Mouse (Mus musculus) heart, embryonic 14.5 days (tissue): Measurements from ENCODE around the gene Smarcd1. TPM values are rescaled to one million over a fixed set of nuclear protein-coding genes. Genes with fewer than 3 reads are reported as not detected.

Source experiments
- ATAC-seq: fragments of 200-750 bp; cut with Nextera tagmentation; 2 replicates; pipeline ENCODE4 v1.8.0; 2017; ENCODE audit warnings: low read depth, moderate TSS enrichment; ENCODE audit not compliant: insufficient number of reproducible peaks, insufficient read depth, low FRiP score
- H3K27ac ChIP-seq, 2 experiments: fragments of 200-500 bp in 1 of 2; fragments of 300-500 bp in 1 of 2; sonication (generic) in 1 of 2; replicated peaks in 1 of 2; 2 replicates each; pipeline ENCODE4 v1.5.1; 2012 to 2014; ENCODE audit warnings: low read depth in 2 of 2, low read length in 2 of 2, control low read depth in 1 of 2, mild to moderate bottlenecking in 1 of 2, mixed read lengths in 1 of 2; ENCODE audit not compliant: control insufficient read depth in 1 of 2, insufficient read depth in 1 of 2
- H3K27me3 ChIP-seq: fragments of 300-500 bp; sonication (generic); 2 replicates; pipeline ENCODE4 v1.6.1; 2014; ENCODE audit warnings: mild to moderate bottlenecking, low read length, control low read depth; ENCODE audit not compliant: control insufficient read depth, insufficient read depth
- H3K36me3 ChIP-seq: fragments of 300-500 bp; sonication (generic); 2 replicates; pipeline ENCODE4 v1.6.1; 2014; ENCODE audit warnings: mild to moderate bottlenecking, control low read depth, low read length, mixed read lengths; ENCODE audit not compliant: control insufficient read depth, insufficient read depth
- H3K4me1 ChIP-seq, 2 experiments: fragments of 200-500 bp in 1 of 2; fragments of 300-500 bp in 1 of 2; sonication (generic) in 1 of 2; 2 replicates each; pipeline ENCODE4 v1.6.1; 2012 to 2014; ENCODE audit warnings: low read length in 2 of 2, control low read depth in 1 of 2, mixed read lengths in 1 of 2; ENCODE audit not compliant: control insufficient read depth in 2 of 2, insufficient read depth in 2 of 2
- H3K4me2 ChIP-seq: fragments of 300-500 bp; sonication (generic); 2 replicates; pipeline ENCODE4 v1.6.1; 2014; ENCODE audit warnings: mild to moderate bottlenecking, low read length
- H3K4me3 ChIP-seq, 2 experiments: fragments of 200-500 bp in 1 of 2; fragments of 300-500 bp in 1 of 2; sonication (generic) in 1 of 2; 2 replicates each; pipeline ENCODE4 v1.5.1; 2012 to 2014; ENCODE audit warnings: low read length in 2 of 2, mild to moderate bottlenecking in 2 of 2, control low read depth in 1 of 2, low read depth in 1 of 2, moderate library complexity in 1 of 2; ENCODE audit not compliant: control insufficient read depth in 1 of 2, insufficient read depth in 1 of 2
- H3K9ac ChIP-seq: fragments of 300-500 bp; sonication (generic); 2 replicates; pipeline ENCODE4 v1.6.1; 2014; ENCODE audit warnings: mild to moderate bottlenecking, low read length
- H3K9me3 ChIP-seq: fragments of 300-500 bp; sonication (generic); 2 replicates; pipeline ENCODE4 v1.6.1; 2016; ENCODE audit warnings: low read length, control low read depth; ENCODE audit not compliant: control insufficient read depth
- WGBS: fragments of 180-500 bp; shearing (Covaris S2); extraction: QIAGEN DNeasy Blood & Tissue Kit; methylation state at CpG from one replicate; pipeline ENCODE4 v1.1.7; 2014; 5-methylcytosine and 5-hydroxymethylcytosine counted together
- polyA plus RNA-seq: library from polyadenylated mRNA; unstranded; fragments of >200 nt; fragmentation: Nextera tagmentation; extraction: Ambion mirVana; gene quantifications from 2 replicates; pipeline ENCODE4 v1.2.1, GENCODE M21; 2014

Smarcd1 gene
- polyA plus RNA-seq, 1 experiment from 2014 or later: 24.7 TPM

GRCm38 (mm10) chr15:99670964-99671670 lies 30.8 kb upstream of the Smarcd1 start:
- H3K4me1 ChIP-seq: peaks cover 3 to 4% of the 10 kb centered on the region in 2 experiments; a peak in 2 of 4 replicates
- ATAC-seq: no peak
- H3K4me2 ChIP-seq: peak overlapping the region; percentile 95
- peak overlapping the region; percentile 41 to 55 for H3K4me3 ChIP-seq
- H3K9me3 ChIP-seq: 0 out of 2 replicates have a peak, but pooled peaks cover 3% of the 10 kb centered on the region
- 11% methylated on average over 11 of the region's 17 CpGs for WGBS
- no peak overlapping the region for H3K27ac ChIP-seq
- peaks cover 74% of the 10 kb centered on the region for H3K27me3 ChIP-seq
- H3K9ac ChIP-seq: peak overlapping the region; percentile 65
- H3K36me3 ChIP-seq: no peaks in the 10 kb centered on the region

- Histone ChIP-seq H3K4me3 (no peak overlapping the region), H3K9ac (no peak overlapping the region), H3K36me3 (no peaks in the 10 kb centered on the region), H3K4me1 (peaks cover 3 to 4% of the 10 kb centered on the region in 2 experiments; a peak in 2 of 4 replicates), H3K4me2 (no peak overlapping the region), H3K9me3 (0 out of 2 replicates have a peak, but pooled peaks cover 3% of the 10 kb centered on the region), H3K27me3 (peaks cover 68% of the 10 kb centered on the region), H3K27ac (no peak overlapping the region)
- ATAC-seq: no peak
- WGBS: 65% methylated on average over 14 of the region's 14 CpGs
Measured at GRCm38 (mm10) chr15:99671783-99672182, 30.1 kb upstream of the Smarcd1 start.

GRCm38 (mm10) chr15:99674866-99675265 lies 27.1 kb upstream of the Smarcd1 start:
- WGBS: 58% methylated on average over 3 of the region's 3 CpGs
- no peak overlapping the region for H3K4me3 ChIP-seq
- H3K4me1 ChIP-seq: peaks cover 0 to 2% of the 10 kb centered on the region in 2 experiments; a peak in 1 of 4 replicates
- no peaks in the 10 kb centered on the region for H3K9me3 ChIP-seq
- H3K36me3 ChIP-seq: no peaks in the 10 kb centered on the region
- H3K27ac ChIP-seq: no peak overlapping the region
- ATAC-seq: no peak
- H3K9ac ChIP-seq: no peak overlapping the region
- H3K27me3 ChIP-seq: peaks cover 58% of the 10 kb centered on the region
- no peak overlapping the region for H3K4me2 ChIP-seq

GRCm38 (mm10) chr15:99677089-99677488 lies 24.8 kb upstream of the Smarcd1 start:
- Histone ChIP-seq H3K36me3 (no peaks in the 10 kb centered on the region), H3K27me3 (peaks cover 43% of the 10 kb centered on the region), H3K9ac (no peak overlapping the region), H3K4me1 (peaks cover 0 to 2% of the 10 kb centered on the region in 2 experiments; a peak in 1 of 4 replicates), H3K4me2 (no peak overlapping the region), H3K4me3 (no peak overlapping the region), H3K27ac (no peak overlapping the region), H3K9me3 (no peaks in the 10 kb centered on the region)
- WGBS: 32% methylated on average over 8 of the region's 8 CpGs
- no peak for ATAC-seq

GRCm38 (mm10) chr15:99678063-99678800 lies 23.7 kb upstream of the Smarcd1 start:
- 12% methylated on average over 13 of the region's 13 CpGs for WGBS
- no peak overlapping the region for H3K4me2 ChIP-seq
- peaks cover 0 to 2% of the 10 kb centered on the region in 2 experiments; a peak in 1 of 4 replicates for H3K4me1 ChIP-seq
- ATAC-seq: no peak
- H3K4me3 ChIP-seq: no peak overlapping the region
- H3K27ac ChIP-seq: no peak overlapping the region
- no peaks in the 10 kb centered on the region for H3K36me3 ChIP-seq
- peaks cover 31% of the 10 kb centered on the region for H3K27me3 ChIP-seq
- no peak overlapping the region for H3K9ac ChIP-seq
- H3K9me3 ChIP-seq: no peaks in the 10 kb centered on the region

- 43% methylated on average over 7 of the region's 7 CpGs for WGBS
- no peak overlapping the region for H3K27ac ChIP-seq
Measured at GRCm38 (mm10) chr15:99679008-99679407, 22.9 kb upstream of the Smarcd1 start.

GRCm38 (mm10) chr15:99682880-99683279 lies 19.0 kb upstream of the Smarcd1 start:
- no peaks in the 10 kb centered on the region for H3K36me3 ChIP-seq
- WGBS: 88% methylated on average over 7 of the region's 7 CpGs
- no peak overlapping the region for H3K27ac ChIP-seq
- H3K9me3 ChIP-seq: no peaks in the 10 kb centered on the region
- H3K4me1 ChIP-seq: peaks cover 0 to 2% of the 10 kb centered on the region in 2 experiments; a peak in 1 of 4 replicates
- H3K27me3 ChIP-seq: peaks cover 7% of the 10 kb centered on the region
- H3K4me3 ChIP-seq: no peak overlapping the region
- ATAC-seq: no peak
- H3K9ac ChIP-seq: no peak overlapping the region
- H3K4me2 ChIP-seq: no peak overlapping the region

More at GRCm38 (mm10) chr15:99679008-99679407, 22.9 kb upstream of the Smarcd1 start:
- H3K4me2 ChIP-seq: no peak overlapping the region
- no peak overlapping the region for H3K4me3 ChIP-seq
- peaks cover 0 to 2% of the 10 kb centered on the region in 2 experiments; a peak in 1 of 4 replicates for H3K4me1 ChIP-seq
- ATAC-seq: no peak
- no peak overlapping the region for H3K9ac ChIP-seq
- no peaks in the 10 kb centered on the region for H3K9me3 ChIP-seq
- H3K36me3 ChIP-seq: no peaks in the 10 kb centered on the region
- H3K27me3 ChIP-seq: peaks cover 23% of the 10 kb centered on the region
